Mouse (Mus musculus): ENCODE data around the gene Ipo11.

- no peak for TF ChIP-seq CTCF (IDR thresholded peaks at IDR 0.05; ENCODE audit: insufficient read depth, low read length)
- TF ChIP-seq POLR2A (IDR thresholded peaks at IDR 0.05; ENCODE audit: borderline replicate concordance, extremely low read depth, low read depth, low read length), result no peak
Observed at GRCm38 (mm10) chr13:106760232-106760875, 176.4 kb downstream of the Ipo11 start.
